Mouse (Mus musculus) intestine, postnatal 0 days (tissue): ENCODE measurements around the gene Fezf2. TPM values are rescaled to one million over a fixed set of nuclear protein-coding genes. Genes with fewer than 3 reads are reported as not detected.

ENCODE experiments used
- ATAC-seq: fragments of 200-750 bp; cut with Nextera tagmentation; 2 replicates; pipeline ENCODE4 v1.8.0; 2017; ENCODE audit warnings: mild to moderate bottlenecking, moderate TSS enrichment, moderate library complexity
- H3K27ac ChIP-seq: fragments of 300-500 bp; sonication (generic); 2 replicates; pipeline ENCODE4 v1.5.1; 2014; ENCODE audit warnings: mild to moderate bottlenecking, low read depth, low read length, moderate library complexity
- H3K27me3 ChIP-seq: fragments of 300-500 bp; sonication (generic); replicated peaks from 2 replicates; pipeline ENCODE4 v1.6.1; 2014; ENCODE audit warnings: low read length, mixed read lengths; ENCODE audit not compliant: control insufficient read depth, insufficient read depth
- H3K36me3 ChIP-seq: fragments of 300-500 bp; sonication (generic); 2 replicates; pipeline ENCODE4 v1.6.1; 2014; ENCODE audit warnings: mild to moderate bottlenecking, moderate library complexity; ENCODE audit not compliant: control insufficient read depth, insufficient read depth
- H3K4me1 ChIP-seq: fragments of 300-500 bp; sonication (generic); replicated peaks from 2 replicates; pipeline ENCODE4 v1.6.1; 2014; ENCODE audit warnings: antibody characterized with exemption, low read length, mixed read lengths; ENCODE audit not compliant: control insufficient read depth, insufficient read depth
- H3K4me2 ChIP-seq: fragments of 300-500 bp; sonication (generic); replicated peaks from 2 replicates; pipeline ENCODE4 v1.6.1; 2014; ENCODE audit warnings: low read depth, mild to moderate bottlenecking, moderate library complexity
- H3K4me3 ChIP-seq: fragments of 300-500 bp; sonication (generic); 2 replicates; pipeline ENCODE4 v1.5.1; 2014; ENCODE audit warnings: low read depth, low read length
- H3K9ac ChIP-seq: fragments of 300-500 bp; sonication (generic); 2 replicates; pipeline ENCODE4 v1.6.1; 2014; ENCODE audit warnings: mild to moderate bottlenecking, low read depth, low read length
- H3K9me3 ChIP-seq: fragments of 300-500 bp; sonication (generic); 2 replicates; pipeline ENCODE4 v1.6.1; 2016; ENCODE audit warnings: mixed run types; ENCODE audit not compliant: control insufficient read depth
- CTCF ChIP-seq: sonication (generic); IDR thresholded peaks from 2 replicates; pipeline ENCODE4 v1.5.1; 2016; ENCODE audit warnings: low read depth, mild to moderate bottlenecking, control low read depth, antibody characterized with exemption, moderate library complexity
- WGBS: fragments of 180-500 bp; shearing (Covaris S2); extraction: QIAGEN DNeasy Blood & Tissue Kit; methylation state at CpG from one replicate; pipeline ENCODE4 v1.1.7; 2014; 5-methylcytosine and 5-hydroxymethylcytosine counted together
- polyA plus RNA-seq: library from polyadenylated mRNA; unstranded; fragments of >200 nt; fragmentation: Nextera tagmentation; extraction: Ambion mirVana; gene quantifications from 2 replicates; pipeline ENCODE4 v1.2.1, GENCODE M21; 2015

Gene Fezf2
- polyA plus RNA-seq, 1 experiment from 2014 or later, result not detected

DNA sequence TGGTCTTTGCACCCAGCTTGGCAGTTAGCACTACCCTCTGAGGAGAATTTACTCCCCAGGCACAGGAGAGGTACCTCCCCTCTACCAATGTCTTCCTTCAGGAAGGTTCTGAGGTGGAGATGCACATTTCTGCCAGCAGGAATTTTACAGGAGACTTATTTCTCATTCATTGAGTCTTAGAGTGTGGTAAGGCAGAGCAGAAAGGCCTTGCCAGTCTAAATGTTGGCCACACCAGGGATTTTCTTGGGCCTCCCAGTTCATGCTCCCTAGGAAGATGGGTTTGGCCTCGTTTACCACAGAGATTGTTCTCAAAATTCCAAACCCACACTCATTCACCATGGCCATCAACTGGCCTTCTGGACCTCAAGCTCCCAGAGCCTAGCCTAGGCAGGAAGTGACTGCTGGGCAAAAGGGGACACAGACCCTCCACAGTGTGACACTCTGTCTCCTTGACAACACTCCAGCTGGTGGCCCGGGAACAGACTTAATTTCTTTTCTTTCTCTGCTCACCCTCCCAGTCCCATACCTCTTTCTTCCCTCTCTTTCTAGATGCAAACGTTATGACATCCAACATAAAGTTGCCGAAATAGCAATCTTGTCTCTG lies 40.3 kb upstream of the Fezf2 start:
- Histone ChIP-seq H3K27me3 (no peaks in the 10 kb centered on the region), H3K27ac (no peak overlapping the region), H3K4me3 (no peak overlapping the region), H3K9ac (no peak overlapping the region), H3K4me2 (no peak overlapping the region), H3K36me3 (no peaks in the 10 kb centered on the region), H3K4me1 (no peaks in the 10 kb centered on the region), H3K9me3 (no peaks in the 10 kb centered on the region)
- no peak for TF ChIP-seq CTCF
- ATAC-seq, result no peak
- 48% methylated on average over 4 of the region's 4 CpGs for WGBS

DNA sequence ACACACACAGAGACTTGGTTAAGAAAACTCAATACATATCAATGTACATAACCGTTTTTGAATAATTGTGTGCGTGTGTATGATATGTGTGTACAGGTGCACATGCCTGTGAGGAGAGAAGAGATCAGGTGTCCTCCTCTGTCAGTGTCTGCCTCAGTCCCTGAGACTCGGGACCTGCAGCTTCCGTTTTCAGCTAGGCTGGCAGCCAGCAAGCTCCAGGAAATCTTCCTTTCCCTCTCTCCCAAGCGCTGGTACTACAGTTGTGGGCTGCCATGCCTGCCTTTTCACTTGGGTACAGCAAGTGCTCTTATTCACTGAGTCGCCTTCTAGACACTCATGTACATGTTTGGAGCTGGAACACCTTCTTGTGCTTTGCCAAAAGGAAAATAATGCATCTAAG lies 39.2 kb upstream of the Fezf2 start:
- Histone ChIP-seq H3K9me3 (no peaks in the 10 kb centered on the region), H3K9ac (no peak overlapping the region), H3K27ac (no peak overlapping the region), H3K4me3 (no peak overlapping the region), H3K36me3 (no peaks in the 10 kb centered on the region), H3K27me3 (no peaks in the 10 kb centered on the region), H3K4me1 (no peaks in the 10 kb centered on the region), H3K4me2 (no peak overlapping the region)
- no peak for TF ChIP-seq CTCF
- ATAC-seq, result no peak
- WGBS, result 68% methylated on average over 6 of the region's 6 CpGs

DNA sequence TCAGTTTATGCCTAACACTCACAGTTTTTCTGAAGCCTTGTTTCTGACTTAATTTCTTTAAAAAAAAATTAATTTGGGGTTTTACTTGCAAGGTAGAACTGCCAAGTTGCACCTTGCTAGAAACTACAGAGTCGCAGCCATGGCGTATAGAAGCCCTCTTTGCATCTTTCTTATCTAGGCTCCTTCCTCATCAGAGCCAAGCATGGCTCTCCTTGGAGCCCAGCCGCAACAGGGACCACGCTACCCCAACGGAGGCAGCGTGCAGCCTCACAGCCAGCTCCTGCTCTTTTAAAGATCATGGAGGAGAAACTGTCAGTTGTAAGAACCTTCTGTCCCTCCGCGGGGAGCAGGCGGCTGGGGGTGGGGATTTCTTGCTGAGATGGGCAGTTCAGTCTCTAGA lies 29.9 kb upstream of the Fezf2 start:
- H3K4me3 ChIP-seq, result no peak overlapping the region
- no peak for ATAC-seq
- no peaks in the 10 kb centered on the region for H3K27me3 ChIP-seq
- no peaks in the 10 kb centered on the region for H3K36me3 ChIP-seq
- no peaks in the 10 kb centered on the region for H3K4me1 ChIP-seq
- WGBS, result 25% methylated on average over 9 of the region's 9 CpGs
- no peak for TF ChIP-seq CTCF
- H3K4me2 ChIP-seq, result no peak overlapping the region
- no peak overlapping the region for H3K9ac ChIP-seq
- H3K27ac ChIP-seq, result no peak overlapping the region
- no peaks in the 10 kb centered on the region for H3K9me3 ChIP-seq

DNA sequence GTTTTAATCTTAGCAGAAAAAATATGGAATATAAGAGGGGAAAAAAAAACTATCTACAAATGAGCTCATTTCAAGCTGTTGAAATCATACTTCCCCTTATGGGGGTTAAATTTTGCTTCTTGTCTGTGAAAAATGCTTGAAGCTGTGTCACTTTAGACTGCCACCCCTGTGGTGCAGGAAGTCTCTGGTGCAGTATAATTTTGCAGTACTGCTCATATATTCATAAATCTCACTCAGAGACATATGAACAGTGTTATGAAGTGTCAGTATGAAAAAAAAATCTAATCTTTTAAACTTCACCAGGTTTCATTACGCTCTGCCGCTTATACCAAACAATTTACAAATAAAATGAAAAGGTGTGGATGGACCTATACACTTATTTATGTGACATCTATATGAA lies 29.3 kb upstream of the Fezf2 start:
- H3K9me3 ChIP-seq, result no peaks in the 10 kb centered on the region
- H3K9ac ChIP-seq, result no peak overlapping the region
- no peak for ATAC-seq
- H3K4me1 ChIP-seq, result no peaks in the 10 kb centered on the region
- no peaks in the 10 kb centered on the region for H3K36me3 ChIP-seq
- no peak for TF ChIP-seq CTCF
- 96% methylated on average over 2 of the region's 2 CpGs for WGBS
- H3K4me2 ChIP-seq, result no peak overlapping the region
- H3K4me3 ChIP-seq, result no peak overlapping the region
- H3K27ac ChIP-seq, result no peak overlapping the region
- H3K27me3 ChIP-seq, result no peaks in the 10 kb centered on the region

DNA sequence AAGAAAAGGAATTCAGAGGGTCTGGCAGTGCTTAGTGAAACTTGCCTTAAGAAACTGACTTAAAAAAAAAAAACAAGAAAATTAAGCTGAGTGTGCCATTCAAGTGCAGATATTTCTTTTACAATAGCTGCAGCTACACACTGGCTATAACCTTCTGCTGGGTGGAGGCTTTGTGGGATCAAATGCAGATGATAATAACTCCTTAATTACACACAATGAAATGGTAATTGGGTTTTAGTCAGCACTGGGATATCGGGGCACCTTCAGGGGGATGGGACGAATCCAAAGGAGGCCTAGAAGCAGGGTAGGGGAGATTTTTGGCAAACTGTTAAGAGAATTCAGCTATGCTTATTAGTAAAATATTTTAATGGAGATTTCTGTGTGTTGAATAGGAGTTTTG lies 27.5 kb upstream of the Fezf2 start:
- 76% methylated on average over 2 of the region's 2 CpGs for WGBS

DNA sequence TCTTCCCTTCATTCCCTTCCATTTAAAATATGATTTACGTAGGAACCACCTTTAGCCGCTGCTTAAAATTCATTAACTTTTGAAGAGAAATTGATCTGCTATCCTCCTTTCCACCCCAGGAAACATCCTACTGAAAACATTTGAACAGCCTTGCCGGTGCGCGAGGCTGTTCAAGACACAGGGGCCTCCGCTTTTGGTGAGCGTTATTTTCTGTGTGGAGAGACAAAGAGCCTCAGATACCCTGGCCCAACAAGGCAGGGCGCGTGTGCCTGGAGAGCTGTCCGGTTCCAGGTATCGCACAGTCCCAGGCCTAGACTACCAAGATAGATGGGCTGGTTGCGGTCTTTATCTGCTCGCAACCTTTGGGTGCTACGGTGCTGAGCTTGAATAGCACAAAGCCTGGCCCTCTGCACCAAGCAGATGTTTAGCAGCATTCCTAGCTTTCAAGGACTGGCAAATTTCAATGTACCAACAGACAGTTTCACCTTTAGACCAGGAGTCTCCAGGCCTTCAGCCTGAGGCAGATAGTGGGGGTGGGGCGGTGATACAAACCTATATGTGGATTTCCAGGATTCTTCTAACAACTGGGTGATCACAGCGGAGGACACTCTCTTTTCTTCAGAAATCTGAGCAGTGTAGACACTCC lies 2.4 kb upstream of the Fezf2 start:
- peaks cover 70% of the 10 kb centered on the region for H3K27me3 ChIP-seq
- no peak overlapping the region for H3K9ac ChIP-seq
- H3K9me3 ChIP-seq, result no peaks in the 10 kb centered on the region
- no peak for TF ChIP-seq CTCF
- no peak overlapping the region for H3K27ac ChIP-seq
- H3K4me2 ChIP-seq, result no peak overlapping the region
- H3K4me1 ChIP-seq, result no peaks in the 10 kb centered on the region
- ATAC-seq, result no peak
- WGBS, result 7% methylated on average over 16 of the region's 16 CpGs
- H3K36me3 ChIP-seq, result no peaks in the 10 kb centered on the region
- H3K4me3 ChIP-seq, result no peak overlapping the region

More for the DNA sequence above, 27.5 kb upstream of the Fezf2 start:
- Histone ChIP-seq H3K9me3 (no peaks in the 10 kb centered on the region), H3K4me3 (no peak overlapping the region), H3K36me3 (no peaks in the 10 kb centered on the region), H3K9ac (no peak overlapping the region), H3K27ac (no peak overlapping the region), H3K27me3 (no peaks in the 10 kb centered on the region), H3K4me2 (no peak overlapping the region), H3K4me1 (no peaks in the 10 kb centered on the region)
- TF ChIP-seq CTCF, result no peak
- no peak for ATAC-seq
